ENCODE assay signal across 26 mouse cellular contexts in genomic region chr4:150852045-150852444, GRCm38 (mm10). TPM values are rescaled to one million over a fixed set of nuclear protein-coding genes. Genes with fewer than 3 reads are reported as not detected.
A peak's percentile ranks its signal among the peaks of the same experiment; 100 is the strongest.
DNase-seq lines count a peak whose midpoint lies in the region; ATAC-seq and TF ChIP-seq lines count a peak whose summit lies in the region.
"Had no signal": no experiment of that assay in that cellular context is flagged by ENCODE, and none has a peak within 500 bp of the region (broad histone marks: within the 10 kb centered on the region; RNA-seq: fewer than 3 reads in every experiment).

No protein-coding gene starts in this region.

- no peak for DNase-seq in heart, adult 2 months
- DNase-seq in heart, adult 9 months (ENCODE audit: low spot score in 2 of 2): no peak
- peak; percentile 76 for DNase-seq in kidney, adult 8-10 months
- peak; percentile 46 for DNase-seq in lung, postnatal 0 days (ENCODE audit: low spot score)
- no peak for DNase-seq in lung, postnatal 10 days
- DNase-seq in stomach, postnatal 0 days (ENCODE audit: low spot score): no peak
- no peak for DNase-seq in heart, postnatal 10 days
- DNase-seq: adrenal gland, adult 8-10 months; cerebellum, adult 11 months; cerebellum, adult 9-10 months; cerebellum, postnatal 36 days; gastrocnemius, postnatal 36 days; lung, adult 2 months; right cerebral cortex, postnatal 25 days; spleen, adult 18-20 months; thymus, adult 18-20 months; thymus, postnatal 36 days had no signal

- ATAC-seq in kidney, embryonic 14.5 days (ENCODE audit: low FRiP score, low TSS enrichment): no peak
- no peak for ATAC-seq in lung, postnatal 0 days
- ATAC-seq in stomach, postnatal 0 days (ENCODE audit: low FRiP score, low TSS enrichment): no peak
- ATAC-seq: forebrain, embryonic 14.5 days; hindbrain, embryonic 16.5 days; midbrain, embryonic 16.5 days had no signal

- no peaks in the 10 kb centered on the region for H3K9me3 ChIP-seq in kidney, embryonic 14.5 days (ENCODE audit: control insufficient read depth, low read length)
- H3K9me3 ChIP-seq in lung, postnatal 0 days (ENCODE audit: low read length): no peaks in the 10 kb centered on the region
- H3K9me3 ChIP-seq in stomach, postnatal 0 days (ENCODE audit: control insufficient read depth, low read length): no peaks in the 10 kb centered on the region
- H3K9me3 ChIP-seq: heart, embryonic 13.5 days; limb, embryonic 10.5 days; limb, embryonic 15.5 days had no signal

- H3K27ac ChIP-seq in heart, adult 2 months: peak overlapping the region; percentile 67
- H3K27ac ChIP-seq in kidney, embryonic 14.5 days (ENCODE audit: low read depth, low read length): no peak overlapping the region
- peak overlapping the region; percentile 71 for H3K27ac ChIP-seq in lung, postnatal 0 days (ENCODE audit: low read length)
- H3K27ac ChIP-seq in stomach, postnatal 0 days (replicated peaks): 0 out of 2 replicates have a peak overlapping the region, but pooled peaks have one; percentile 49
- H3K27ac ChIP-seq: heart, embryonic 13.5 days; limb, embryonic 10.5 days; limb, embryonic 15.5 days had no signal

- WGBS in heart, adult 2 months: 76% methylated on average over 8 of the region's 8 CpGs
- 62% methylated on average over 8 of the region's 8 CpGs for WGBS in kidney, embryonic 14.5 days
- 30% methylated on average over 8 of the region's 8 CpGs for WGBS in lung, postnatal 0 days
- 51% methylated on average over 8 of the region's 8 CpGs for WGBS in stomach, postnatal 0 days

- TF ChIP-seq POLR2A in heart, adult 2 months (IDR thresholded peaks at IDR 0.05; ENCODE audit: insufficient read depth, low read depth, low read length): no peak

- H3K4me3 ChIP-seq in heart, adult 2 months: no peak overlapping the region
- no peak overlapping the region for H3K4me3 ChIP-seq in kidney, embryonic 14.5 days (ENCODE audit: low read length)
- no peak overlapping the region for H3K4me3 ChIP-seq in lung, postnatal 0 days (ENCODE audit: low read depth, low read length)
- H3K4me3 ChIP-seq in stomach, postnatal 0 days (ENCODE audit: low read depth, low read length): no peak overlapping the region
- H3K4me3 ChIP-seq: heart, embryonic 13.5 days; limb, embryonic 10.5 days; limb, embryonic 15.5 days had no signal

- peaks cover 4% of the 10 kb centered on the region; the same call in 1 of the 2 replicates for H3K79me2 ChIP-seq in heart, adult 2 months (replicated peaks; ENCODE audit: control insufficient read depth, insufficient read depth, low read length)

- no peak for TF ChIP-seq CTCF in heart, adult 2 months (IDR thresholded peaks at IDR 0.05)
- no peak for TF ChIP-seq CTCF in lung, postnatal 0 days (IDR thresholded peaks at IDR 0.05)
- no peak for TF ChIP-seq CTCF in stomach, postnatal 0 days (IDR thresholded peaks at IDR 0.05; ENCODE audit: low read depth)

- H3K36me3 ChIP-seq in heart, adult 2 months (ENCODE audit: control insufficient read depth, insufficient read depth, low read length): no peaks in the 10 kb centered on the region; the same call in 1 of the 2 replicates
- no peaks in the 10 kb centered on the region for H3K36me3 ChIP-seq in kidney, embryonic 14.5 days (ENCODE audit: control insufficient read depth, insufficient read depth, low read length)
- no peaks in the 10 kb centered on the region for H3K36me3 ChIP-seq in lung, postnatal 0 days (ENCODE audit: insufficient read depth, low read length)
- H3K36me3 ChIP-seq in stomach, postnatal 0 days (ENCODE audit: control insufficient read depth, insufficient read depth, low read length): no peaks in the 10 kb centered on the region
- H3K36me3 ChIP-seq: G1E; heart, embryonic 13.5 days; limb, embryonic 10.5 days; limb, embryonic 15.5 days had no signal

- intact Hi-C loops in heart, adult 2 months (cut with DNase I): loop anchor here (2.0 to 5.0 kb wide), 3 partner anchors 45 to 161 kb away; no protein-coding TSS in a partner anchor
- intact Hi-C loops in heart, postnatal 10 days (cut with DNase I): loop anchor here (5.0 kb wide), 3 partner anchors 45 to 195 kb away; no protein-coding TSS in a partner anchor

- H3K4me1 ChIP-seq in heart, adult 2 months (ENCODE audit: control insufficient read depth, insufficient read depth, low read length): peaks cover 6% of the 10 kb centered on the region
- peaks cover 9% of the 10 kb centered on the region for H3K4me1 ChIP-seq in kidney, embryonic 14.5 days (ENCODE audit: control insufficient read depth, insufficient read depth, low read length)
- no peaks in the 10 kb centered on the region for H3K4me1 ChIP-seq in lung, postnatal 0 days (ENCODE audit: insufficient read depth, low read depth, low read length)
- H3K4me1 ChIP-seq in stomach, postnatal 0 days (replicated peaks; ENCODE audit: control insufficient read depth, insufficient read depth): peaks cover 2% of the 10 kb centered on the region; the same call in 1 of the 2 replicates

- no peaks in the 10 kb centered on the region for H3K27me3 ChIP-seq in heart, adult 2 months (ENCODE audit: control insufficient read depth, insufficient read depth, low read length)
- H3K27me3 ChIP-seq in kidney, embryonic 14.5 days (ENCODE audit: control insufficient read depth, insufficient read depth, low read length): no peaks in the 10 kb centered on the region
- no peaks in the 10 kb centered on the region for H3K27me3 ChIP-seq in lung, postnatal 0 days (replicated peaks; ENCODE audit: insufficient read depth, low read length)
- H3K27me3 ChIP-seq in stomach, postnatal 0 days (ENCODE audit: control insufficient read depth, insufficient read depth, low read length): no peaks in the 10 kb centered on the region
- H3K27me3 ChIP-seq: limb, embryonic 15.5 days had no signal

- TF ChIP-seq EP300 in heart, adult 2 months (IDR thresholded peaks at IDR 0.05; ENCODE audit: insufficient read depth, low read depth, low read length): no peak
- TF ChIP-seq EP300 in lung, postnatal 0 days (IDR thresholded peaks at IDR 0.05): no peak
- no peak for TF ChIP-seq EP300 in stomach, postnatal 0 days (optimal IDR thresholded peaks at IDR 0.05)

- no peak overlapping the region for H3K9ac ChIP-seq in heart, adult 2 months (ENCODE audit: low read depth, low read length)
- H3K9ac ChIP-seq in kidney, embryonic 14.5 days (ENCODE audit: low read depth, low read length): no peak overlapping the region
- no peak overlapping the region for H3K9ac ChIP-seq in lung, postnatal 0 days (replicated peaks; ENCODE audit: low read depth)
- no peak overlapping the region for H3K9ac ChIP-seq in stomach, postnatal 0 days (ENCODE audit: low read length)
- H3K9ac ChIP-seq: heart, embryonic 13.5 days; limb, embryonic 15.5 days had no signal

- H3K4me2 ChIP-seq in kidney, embryonic 14.5 days (replicated peaks; ENCODE audit: low read depth, low read length): no peak overlapping the region
- no peak overlapping the region for H3K4me2 ChIP-seq in lung, postnatal 0 days (replicated peaks; ENCODE audit: low read depth, low read length)
- H3K4me2 ChIP-seq in stomach, postnatal 0 days (replicated peaks; ENCODE audit: low read depth): no peak overlapping the region
- H3K4me2 ChIP-seq: heart, embryonic 13.5 days; limb, embryonic 15.5 days; midbrain, embryonic 11.5 days had no signal

RNA-seq across cellular contexts. Expression of gene Errfi1, which starts 1.7 kb away (rescaled TPM):
- total RNA-seq in heart, adult 2 months (2021): 10 to 100 TPM; 22.1 to 44.1 TPM
- 21.3 and 22.5 TPM in 2 replicates for polyA plus RNA-seq in heart, adult 2 months (2012; rRNA removed)
- polyA plus RNA-seq in kidney, embryonic 14.5 days (2014; fragmentation: Nextera tagmentation; extraction: Ambion mirVana): 22.0 and 34.3 TPM in 2 replicates
- polyA plus RNA-seq in lung, postnatal 0 days (2015; fragmentation: Nextera tagmentation; extraction: Ambion mirVana): 104 and 106 TPM in 2 replicates
- 30.6 and 32.1 TPM in 2 replicates for polyA plus RNA-seq in stomach, postnatal 0 days (2015; fragmentation: Nextera tagmentation; extraction: Ambion mirVana)
- total RNA-seq in heart, postnatal 10 days (2021): 10 to 100 TPM; 22.0 to 26.6 TPM
- polyA plus RNA-seq: G1E had no signal

Comparison
In these comparisons a context has a peak if more than half of its experiments do, and no peak if none do; other contexts are left out.
1. DNase-seq: peak in kidney, adult 8-10 months (2 of 2) and lung, postnatal 0 days (single experiment); none in heart, adult 2 months (0 of 2), heart, adult 9 months (0 of 2), lung, postnatal 10 days (single experiment), stomach, postnatal 0 days (single experiment) and heart, postnatal 10 days (0 of 2).